Mouse (Mus musculus) stomach, postnatal 0 days (tissue): ENCODE data around the gene Mllt3. TPM values are rescaled to one million over a fixed set of nuclear protein-coding genes. Genes with fewer than 3 reads are reported as not detected.

ENCODE experiments used
- ATAC-seq: fragments of 200-750 bp; cut with Nextera tagmentation; 2 replicates; pipeline ENCODE4 v1.8.0; 2017; ENCODE audit not compliant: low FRiP score, low TSS enrichment
- DNase-seq: peaks from one replicate; pipeline ENCODE4 v3.0.0-alpha.2; 2016; ENCODE audit warnings: low spot score
- H3K27ac ChIP-seq: fragments of 300-500 bp; sonication (generic); replicated peaks from 2 replicates; pipeline ENCODE4 v1.5.1; 2014; ENCODE audit warnings: mild to moderate bottlenecking, control low read depth
- H3K27me3 ChIP-seq: fragments of 300-500 bp; sonication (generic); 2 replicates; pipeline ENCODE4 v1.6.1; 2014; ENCODE audit warnings: low read length; ENCODE audit not compliant: control insufficient read depth, insufficient read depth
- H3K36me3 ChIP-seq: fragments of 300-500 bp; sonication (generic); 2 replicates; pipeline ENCODE4 v1.6.1; 2014; ENCODE audit warnings: low read length, mixed read lengths; ENCODE audit not compliant: control insufficient read depth, insufficient read depth
- H3K4me1 ChIP-seq: fragments of 300-500 bp; sonication (generic); replicated peaks from 2 replicates; pipeline ENCODE4 v1.6.1; 2014; ENCODE audit warnings: antibody characterized with exemption; ENCODE audit not compliant: control insufficient read depth, insufficient read depth
- H3K4me2 ChIP-seq: fragments of 300-500 bp; sonication (generic); replicated peaks from 2 replicates; pipeline ENCODE4 v1.6.1; 2014; ENCODE audit warnings: low read depth, mild to moderate bottlenecking, control low read depth, moderate library complexity
- H3K4me3 ChIP-seq: fragments of 300-500 bp; sonication (generic); 2 replicates; pipeline ENCODE4 v1.5.1; 2014; ENCODE audit warnings: low read depth, low read length, control low read depth
- H3K9ac ChIP-seq: fragments of 300-500 bp; sonication (generic); 2 replicates; pipeline ENCODE4 v1.6.1; 2014; ENCODE audit warnings: mild to moderate bottlenecking, low read length, control low read depth, mixed read lengths
- H3K9me3 ChIP-seq: fragments of 300-500 bp; sonication (generic); 2 replicates; pipeline ENCODE4 v1.6.1; 2016; ENCODE audit warnings: low read length; ENCODE audit not compliant: control insufficient read depth
- CTCF ChIP-seq: IDR thresholded peaks from 2 replicates; pipeline ENCODE4 v1.5.1; 2016; ENCODE audit warnings: antibody characterized with exemption, low read depth, mild to moderate bottlenecking, moderate library complexity
- EP300 ChIP-seq: optimal IDR thresholded peaks from 2 replicates; pipeline ENCODE3; 2016; ENCODE audit warnings: antibody characterized with exemption
- WGBS: fragments of 180-500 bp; shearing (Covaris S2); extraction: QIAGEN DNeasy Blood & Tissue Kit; methylation state at CpG from one replicate; pipeline ENCODE4 v1.1.7; 2014; 5-methylcytosine and 5-hydroxymethylcytosine counted together
- polyA plus RNA-seq: library from polyadenylated mRNA; unstranded; fragments of >200 nt; fragmentation: Nextera tagmentation; extraction: Ambion mirVana; gene quantifications from 2 replicates; pipeline ENCODE4 v1.2.1, GENCODE M21; 2015

Mllt3 gene
- polyA plus RNA-seq, 1 experiment from 2014 or later = 82.9 TPM

DNA sequence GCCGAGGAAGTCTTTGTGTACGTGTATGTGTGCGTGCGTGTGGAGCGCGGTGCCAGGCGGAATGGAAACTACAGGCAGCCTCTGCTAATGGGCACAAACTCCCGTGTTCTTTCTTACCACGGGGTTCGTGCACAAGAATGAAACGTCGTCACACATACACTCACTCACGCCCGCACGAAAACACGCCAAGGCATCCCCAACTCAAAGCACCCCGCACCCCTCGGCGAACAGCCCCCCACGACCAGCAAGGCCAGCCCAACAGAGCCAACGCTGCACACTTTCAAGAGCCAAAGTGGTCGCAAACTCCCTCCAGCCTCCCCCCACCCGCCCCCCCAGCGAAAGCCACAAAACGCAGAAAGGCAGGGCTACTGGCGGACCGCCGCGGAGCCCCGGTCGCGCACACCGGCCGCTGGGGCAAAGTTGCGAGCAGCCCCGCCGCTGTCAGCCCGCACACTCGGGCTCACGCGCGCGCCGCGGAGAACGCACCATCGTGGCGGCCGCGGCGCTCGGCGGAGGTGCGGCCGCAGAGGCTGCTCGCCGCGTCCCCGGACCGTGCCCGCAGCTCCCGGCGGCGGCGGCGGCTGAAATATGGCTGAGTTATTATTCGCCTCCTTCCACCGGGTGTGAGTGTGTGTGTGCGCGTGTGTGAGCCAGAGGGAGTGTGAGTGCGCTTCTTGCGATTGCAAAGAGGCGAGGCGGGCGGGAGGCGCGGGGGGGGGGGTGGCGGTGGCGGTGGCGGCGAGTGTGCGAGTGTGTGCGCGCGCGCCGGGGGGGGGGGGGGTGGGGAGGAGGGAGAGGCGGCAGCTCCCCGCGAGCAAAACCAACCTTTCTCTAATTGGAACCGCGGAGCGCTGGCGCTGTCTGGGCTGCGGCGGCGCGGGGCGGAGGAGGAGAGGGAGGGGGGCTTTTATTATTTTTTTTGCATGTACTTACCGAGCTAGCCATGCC lies 739 bp downstream of the Mllt3 start:
- H3K27ac ChIP-seq = peak overlapping the region; percentile 94
- DNase-seq = peak; percentile 83
- TF ChIP-seq EP300 (no peak), CTCF (peak; percentile 10; the same call in 1 of the 2 replicates)
- peak overlapping the region; percentile 97 for H3K4me2 ChIP-seq
- H3K4me1 ChIP-seq = 0 out of 2 replicates have a peak, but pooled peaks cover 2% of the 10 kb centered on the region
- peak overlapping the region; percentile 80 for H3K9ac ChIP-seq
- ATAC-seq = peak; percentile 72
- no peaks in the 10 kb centered on the region for H3K9me3 ChIP-seq
- H3K27me3 ChIP-seq = no peaks in the 10 kb centered on the region
- H3K4me3 ChIP-seq = peak overlapping the region; percentile 80
- WGBS = 0% methylated on average over 54 of the region's 100 CpGs
- H3K36me3 ChIP-seq = 0 out of 2 replicates have a peak, but pooled peaks cover 2% of the 10 kb centered on the region

DNA sequence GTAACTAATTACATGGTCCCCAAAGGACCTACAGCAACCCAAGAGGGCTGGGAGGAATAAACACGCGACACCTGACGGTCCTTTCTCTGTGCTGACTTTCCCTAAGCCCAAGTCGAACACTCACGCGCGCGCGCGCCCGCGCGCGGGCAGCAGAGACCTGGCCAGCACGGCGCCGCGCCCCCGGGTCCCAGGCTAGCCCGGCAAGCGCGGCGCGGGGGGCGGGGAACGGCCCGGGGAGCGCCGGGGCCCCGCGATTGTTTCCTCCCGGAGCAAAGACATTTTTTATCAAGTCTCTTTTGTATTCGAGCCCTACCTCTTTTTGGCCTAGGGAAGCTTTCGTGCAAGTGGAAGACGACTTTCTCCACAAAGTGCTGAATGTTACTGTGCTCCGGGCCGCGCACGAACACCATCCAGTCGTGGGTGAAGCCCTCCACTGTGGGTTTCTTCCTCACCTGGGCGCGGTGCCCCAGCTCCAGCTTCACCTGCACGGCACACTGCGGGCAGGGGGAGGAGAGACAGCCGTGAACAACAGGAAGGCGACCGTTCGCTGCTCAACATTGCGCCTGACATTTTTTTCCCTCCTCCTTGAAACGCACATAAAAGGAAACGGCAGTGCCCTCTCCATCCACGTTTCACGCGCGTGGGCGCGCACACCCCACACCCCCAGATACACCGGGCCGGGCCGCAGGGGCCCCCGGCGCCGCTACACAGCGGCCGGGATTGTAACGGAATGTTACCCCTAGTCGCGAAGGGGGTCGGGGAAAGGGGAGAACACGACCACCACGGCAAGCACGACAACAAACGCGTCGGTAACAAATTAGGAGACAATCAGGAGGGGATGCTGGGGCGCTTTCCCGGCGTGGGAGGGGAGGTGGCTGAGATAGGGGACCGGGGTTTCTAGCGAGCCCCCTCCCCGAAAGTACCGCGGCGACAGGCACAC lies 1.7 kb downstream of the Mllt3 start:
- peak; percentile 81 for DNase-seq
- Histone ChIP-seq H3K27me3 (no peaks in the 10 kb centered on the region), H3K4me2 (peak overlapping the region; percentile 97), H3K27ac (peak overlapping the region; percentile 94), H3K4me3 (peak overlapping the region; percentile 80), H3K9ac (peak overlapping the region; percentile 80), H3K36me3 (0 out of 2 replicates have a peak, but pooled peaks cover 2% of the 10 kb centered on the region), H3K4me1 (0 out of 2 replicates have a peak, but pooled peaks cover 2% of the 10 kb centered on the region), H3K9me3 (no peaks in the 10 kb centered on the region)
- no peak for TF ChIP-seq CTCF
- no peak for TF ChIP-seq EP300
- WGBS = 1% methylated on average over 74 of the region's 84 CpGs
- peak; percentile 26; the same call in 1 of the 2 replicates for ATAC-seq

DNA sequence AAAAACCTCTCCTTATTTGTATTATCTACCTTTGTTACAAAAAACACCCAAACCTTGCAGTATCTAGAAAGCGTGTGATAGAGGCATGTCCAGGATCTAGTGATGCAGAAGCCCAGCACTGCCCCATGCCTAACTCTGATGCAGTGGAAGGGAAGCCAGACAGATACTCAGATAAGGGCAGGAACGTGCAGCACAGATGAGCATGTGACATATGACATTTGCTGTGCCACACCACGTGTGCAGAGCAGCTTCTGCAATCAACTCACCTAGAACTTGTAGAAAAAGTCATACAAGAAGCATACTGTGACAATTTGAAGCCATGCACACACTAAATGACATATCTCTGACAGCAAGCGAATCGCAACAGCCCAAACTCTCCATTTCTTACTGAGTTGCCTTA lies 9.6 kb downstream of the Mllt3 start:
- Histone ChIP-seq H3K9me3 (no peaks in the 10 kb centered on the region), H3K9ac (no peak overlapping the region), H3K4me2 (no peak overlapping the region), H3K36me3 (no peaks in the 10 kb centered on the region), H3K27me3 (no peaks in the 10 kb centered on the region), H3K4me3 (no peak overlapping the region), H3K27ac (no peak overlapping the region), H3K4me1 (no peaks in the 10 kb centered on the region)
- WGBS = 76% methylated on average over 5 of the region's 5 CpGs
- no peak for DNase-seq
- TF ChIP-seq EP300 (no peak), CTCF (no peak)
- ATAC-seq = no peak

DNA sequence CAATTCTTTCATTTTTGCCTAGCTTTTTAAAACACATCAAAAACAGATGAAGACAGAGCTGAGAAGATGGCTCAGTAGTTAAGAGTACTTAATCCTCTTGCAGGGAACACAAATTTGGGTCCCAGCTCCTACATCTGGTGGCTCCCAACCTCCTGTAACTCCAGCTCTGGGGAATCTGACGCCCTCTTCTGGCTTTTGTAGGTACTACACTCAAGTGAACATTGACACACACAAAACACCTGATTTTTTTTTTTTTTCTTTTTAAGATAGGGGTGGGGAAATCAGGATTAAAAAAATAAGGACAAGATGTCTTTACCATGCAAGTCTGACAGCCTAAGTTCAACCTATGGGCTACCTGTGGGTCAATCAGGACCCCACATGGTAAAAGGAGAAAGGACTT lies 10.5 kb downstream of the Mllt3 start:
- H3K9ac ChIP-seq = no peak overlapping the region
- no peaks in the 10 kb centered on the region for H3K36me3 ChIP-seq
- H3K4me3 ChIP-seq = no peak overlapping the region
- TF ChIP-seq CTCF (peak; percentile 65), EP300 (no peak)
- H3K4me2 ChIP-seq = no peak overlapping the region
- 7% methylated on average over 1 of the region's 1 CpGs for WGBS
- no peaks in the 10 kb centered on the region for H3K27me3 ChIP-seq
- ATAC-seq = no peak
- DNase-seq = no peak
- no peak overlapping the region for H3K27ac ChIP-seq
- H3K4me1 ChIP-seq = no peaks in the 10 kb centered on the region
- H3K9me3 ChIP-seq = no peaks in the 10 kb centered on the region

DNA sequence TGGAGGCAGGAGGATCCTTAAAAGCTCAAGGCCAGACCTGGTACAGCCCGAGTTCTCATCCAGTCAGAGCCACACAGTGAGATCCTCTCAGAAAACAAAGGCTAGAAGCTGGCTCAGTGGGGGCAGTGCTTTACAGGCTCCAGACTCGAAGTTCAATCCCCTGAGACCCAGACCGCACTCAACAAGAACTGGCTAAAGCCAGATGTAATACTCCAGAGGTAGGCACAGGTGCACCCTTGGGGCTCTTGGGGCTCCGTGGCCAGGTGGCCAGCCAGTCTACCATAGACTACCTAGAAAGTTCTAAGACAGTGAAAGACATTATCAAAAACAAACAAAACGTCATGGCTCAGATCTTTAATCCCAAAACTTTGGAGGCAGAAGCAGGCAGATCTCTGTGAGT lies 12.7 kb downstream of the Mllt3 start:
- no peaks in the 10 kb centered on the region for H3K4me1 ChIP-seq
- H3K36me3 ChIP-seq = no peaks in the 10 kb centered on the region
- H3K27me3 ChIP-seq = no peaks in the 10 kb centered on the region
- no peak overlapping the region for H3K4me2 ChIP-seq
- no peaks in the 10 kb centered on the region for H3K9me3 ChIP-seq
- DNase-seq = no peak
- no peak for ATAC-seq
- no peak for TF ChIP-seq EP300
- TF ChIP-seq CTCF = no peak
- WGBS = 77% methylated on average over 5 of the region's 5 CpGs
- no peak overlapping the region for H3K27ac ChIP-seq
- no peak overlapping the region for H3K9ac ChIP-seq
- H3K4me3 ChIP-seq = no peak overlapping the region
